Mouse (Mus musculus): Measurements from ENCODE around the gene Gm20431. TPM values are rescaled to one million over a fixed set of nuclear protein-coding genes. Genes with fewer than 3 reads are reported as not detected.

The Gm20431 gene
- polyA plus RNA-seq, 1 experiment from 2014 or later = 8.4 TPM

- Histone ChIP-seq H3K4me2 (replicated peaks; ENCODE audit: low read depth, low read length) (peak overlapping the region; percentile 19; the same call in 1 of the 2 replicates), H3K4me3 (ENCODE audit: low read depth, low read length) (no peak overlapping the region), H3K27ac (ENCODE audit: low read depth, low read length) (no peak overlapping the region), H3K36me3 (ENCODE audit: control insufficient read depth, insufficient read depth, low read length) (no peaks in the 10 kb centered on the region), H3K9ac (ENCODE audit: low read depth, low read length) (no peak overlapping the region), H3K4me1 (replicated peaks; ENCODE audit: control insufficient read depth, insufficient read depth, low read length) (0 out of 2 replicates have a peak, but pooled peaks cover 3% of the 10 kb centered on the region), H3K9me3 (ENCODE audit: control insufficient read depth, low read length) (no peaks in the 10 kb centered on the region), H3K27me3 (ENCODE audit: control insufficient read depth, insufficient read depth, low read length) (no peaks in the 10 kb centered on the region)
- DNase-seq (ENCODE audit: low spot score) (peak; percentile 67), ATAC-seq (ENCODE audit: low FRiP score) (peak; percentile 73; the same call in 1 of the 2 replicates)
- WGBS = 32% methylated on average over 13 of the region's 13 CpGs
Observed at GRCm38 (mm10) chr2:167672212-167672685, 11.0 kb upstream of the Gm20431 start.

GRCm38 (mm10) chr2:167671101-167671633 is 9.9 kb upstream of the Gm20431 start:
- WGBS = 85% methylated on average over 5 of the region's 5 CpGs
- H3K4me1 ChIP-seq (replicated peaks; ENCODE audit: control insufficient read depth, insufficient read depth, low read length) = 0 out of 2 replicates have a peak, but pooled peaks cover 3% of the 10 kb centered on the region
- no peaks in the 10 kb centered on the region for H3K27me3 ChIP-seq (ENCODE audit: control insufficient read depth, insufficient read depth, low read length)
- H3K9ac ChIP-seq (ENCODE audit: low read depth, low read length) = no peak overlapping the region
- H3K4me3 ChIP-seq (ENCODE audit: low read depth, low read length) = no peak overlapping the region
- no peak overlapping the region for H3K27ac ChIP-seq (ENCODE audit: low read depth, low read length)
- ATAC-seq (ENCODE audit: low FRiP score) = no peak
- H3K4me2 ChIP-seq (replicated peaks; ENCODE audit: low read depth, low read length) = no peak overlapping the region
- no peak for DNase-seq (ENCODE audit: low spot score)
- no peaks in the 10 kb centered on the region for H3K9me3 ChIP-seq (ENCODE audit: control insufficient read depth, low read length)
- no peaks in the 10 kb centered on the region for H3K36me3 ChIP-seq (ENCODE audit: control insufficient read depth, insufficient read depth, low read length)

GRCm38 (mm10) chr2:167669398-167669797 is 8.1 kb upstream of the Gm20431 start:
- no peak for ATAC-seq (ENCODE audit: low FRiP score)
- no peak for DNase-seq (ENCODE audit: low spot score)
- H3K4me1 ChIP-seq (replicated peaks; ENCODE audit: control insufficient read depth, insufficient read depth, low read length) = 0 out of 2 replicates have a peak, but pooled peaks cover 3% of the 10 kb centered on the region
- H3K27me3 ChIP-seq (ENCODE audit: control insufficient read depth, insufficient read depth, low read length) = no peaks in the 10 kb centered on the region
- H3K36me3 ChIP-seq (ENCODE audit: control insufficient read depth, insufficient read depth, low read length) = no peaks in the 10 kb centered on the region
- 82% methylated on average over 4 of the region's 4 CpGs for WGBS
- H3K4me2 ChIP-seq (replicated peaks; ENCODE audit: low read depth, low read length) = no peak overlapping the region
- no peak overlapping the region for H3K9ac ChIP-seq (ENCODE audit: low read depth, low read length)
- H3K9me3 ChIP-seq (ENCODE audit: control insufficient read depth, low read length) = no peaks in the 10 kb centered on the region
- no peak overlapping the region for H3K4me3 ChIP-seq (ENCODE audit: low read depth, low read length)
- H3K27ac ChIP-seq (ENCODE audit: low read depth, low read length) = no peak overlapping the region

- no peak overlapping the region for H3K4me2 ChIP-seq (replicated peaks; ENCODE audit: low read depth, low read length)
- ATAC-seq (ENCODE audit: low FRiP score) (no peak), DNase-seq (ENCODE audit: low spot score) (no peak)
- H3K9me3 ChIP-seq (ENCODE audit: control insufficient read depth, low read length) = no peaks in the 10 kb centered on the region
- H3K4me3 ChIP-seq (ENCODE audit: low read depth, low read length) = no peak overlapping the region
- 0 out of 2 replicates have a peak, but pooled peaks cover 3% of the 10 kb centered on the region for H3K4me1 ChIP-seq (replicated peaks; ENCODE audit: control insufficient read depth, insufficient read depth, low read length)
- no peaks in the 10 kb centered on the region for H3K36me3 ChIP-seq (ENCODE audit: control insufficient read depth, insufficient read depth, low read length)
- no peak overlapping the region for H3K27ac ChIP-seq (ENCODE audit: low read depth, low read length)
- H3K27me3 ChIP-seq (ENCODE audit: control insufficient read depth, insufficient read depth, low read length) = no peaks in the 10 kb centered on the region
- no peak overlapping the region for H3K9ac ChIP-seq (ENCODE audit: low read depth, low read length)
- WGBS = 80% methylated on average over 5 of the region's 5 CpGs
Observed at GRCm38 (mm10) chr2:167668426-167668825, 7.1 kb upstream of the Gm20431 start.

- peaks cover 4% of the 10 kb centered on the region; the same call in 1 of the 2 replicates for H3K27me3 ChIP-seq (ENCODE audit: control insufficient read depth, insufficient read depth, low read length)
Observed at GRCm38 (mm10) chr2:167665972-167666713, 4.8 kb upstream of the Gm20431 start.

GRCm38 (mm10) chr2:167662713-167663112 is 1.4 kb upstream of the Gm20431 start:
- ATAC-seq (ENCODE audit: low FRiP score) = no peak
- Histone ChIP-seq H3K9ac (ENCODE audit: low read depth, low read length) (no peak overlapping the region), H3K4me1 (replicated peaks; ENCODE audit: control insufficient read depth, insufficient read depth, low read length) (peaks cover 4% of the 10 kb centered on the region; the same call in 1 of the 2 replicates), H3K4me2 (replicated peaks; ENCODE audit: low read depth, low read length) (no peak overlapping the region), H3K9me3 (ENCODE audit: control insufficient read depth, low read length) (no peaks in the 10 kb centered on the region), H3K27me3 (ENCODE audit: control insufficient read depth, insufficient read depth, low read length) (peaks cover 4% of the 10 kb centered on the region; the same call in 1 of the 2 replicates), H3K36me3 (ENCODE audit: control insufficient read depth, insufficient read depth, low read length) (no peaks in the 10 kb centered on the region), H3K27ac (ENCODE audit: low read depth, low read length) (no peak overlapping the region), H3K4me3 (ENCODE audit: low read depth, low read length) (no peak overlapping the region)
- WGBS = 55% methylated on average over 6 of the region's 6 CpGs
- no peak for DNase-seq (ENCODE audit: low spot score)

More at GRCm38 (mm10) chr2:167665972-167666713, 4.8 kb upstream of the Gm20431 start:
- Histone ChIP-seq H3K9ac (ENCODE audit: low read depth, low read length) (no peak overlapping the region), H3K4me2 (replicated peaks; ENCODE audit: low read depth, low read length) (no peak overlapping the region), H3K4me1 (replicated peaks; ENCODE audit: control insufficient read depth, insufficient read depth, low read length) (no peaks in the 10 kb centered on the region; the same call in 1 of the 2 replicates), H3K9me3 (ENCODE audit: control insufficient read depth, low read length) (no peaks in the 10 kb centered on the region), H3K36me3 (ENCODE audit: control insufficient read depth, insufficient read depth, low read length) (no peaks in the 10 kb centered on the region), H3K27ac (ENCODE audit: low read depth, low read length) (no peak overlapping the region), H3K4me3 (ENCODE audit: low read depth, low read length) (no peak overlapping the region)
- no peak for DNase-seq (ENCODE audit: low spot score)
- WGBS = 81% methylated on average over 18 of the region's 18 CpGs
- ATAC-seq (ENCODE audit: low FRiP score) = no peak

- Histone ChIP-seq H3K27me3 (ENCODE audit: control insufficient read depth, insufficient read depth, low read length) (peaks cover 4% of the 10 kb centered on the region; the same call in 1 of the 2 replicates), H3K4me3 (ENCODE audit: low read depth, low read length) (peak overlapping the region; percentile 80), H3K36me3 (ENCODE audit: control insufficient read depth, insufficient read depth, low read length) (no peaks in the 10 kb centered on the region), H3K27ac (ENCODE audit: low read depth, low read length) (no peak overlapping the region), H3K9ac (ENCODE audit: low read depth, low read length) (peak overlapping the region; percentile 83), H3K4me1 (replicated peaks; ENCODE audit: control insufficient read depth, insufficient read depth, low read length) (peaks cover 4% of the 10 kb centered on the region; the same call in 1 of the 2 replicates), H3K9me3 (ENCODE audit: control insufficient read depth, low read length) (no peaks in the 10 kb centered on the region), H3K4me2 (replicated peaks; ENCODE audit: low read depth, low read length) (peak overlapping the region; percentile 79)
- DNase-seq (ENCODE audit: low spot score) (peak; percentile 61), ATAC-seq (ENCODE audit: low FRiP score) (0 out of 2 replicates have a peak, but pooled peaks have one; percentile 6)
- under 1% methylated on average over 12 of the region's 12 CpGs for WGBS
Observed at GRCm38 (mm10) chr2:167660611-167660971, 705 bp downstream of the Gm20431 start.

GRCm38 (mm10) chr2:167659847-167660610 is 1.3 kb downstream of the Gm20431 start:
- Histone ChIP-seq H3K9me3 (ENCODE audit: control insufficient read depth, low read length) (no peaks in the 10 kb centered on the region), H3K27ac (ENCODE audit: low read depth, low read length) (no peak overlapping the region; the same call in 1 of the 2 replicates), H3K4me1 (replicated peaks; ENCODE audit: control insufficient read depth, insufficient read depth, low read length) (peaks cover 4% of the 10 kb centered on the region; the same call in 1 of the 2 replicates), H3K27me3 (ENCODE audit: control insufficient read depth, insufficient read depth, low read length) (peaks cover 4% of the 10 kb centered on the region; the same call in 1 of the 2 replicates), H3K9ac (ENCODE audit: low read depth, low read length) (peak overlapping the region; percentile 83), H3K4me3 (ENCODE audit: low read depth, low read length) (peak overlapping the region; percentile 80), H3K36me3 (ENCODE audit: control insufficient read depth, insufficient read depth, low read length) (no peaks in the 10 kb centered on the region), H3K4me2 (replicated peaks; ENCODE audit: low read depth, low read length) (peak overlapping the region; percentile 79)
- peak; percentile 28 for DNase-seq (ENCODE audit: low spot score)
- 18% methylated on average over 13 of the region's 13 CpGs for WGBS
- ATAC-seq (ENCODE audit: low FRiP score) = no peak
